Mouse (Mus musculus) frontal cortex, postnatal 25 days (tissue): ENCODE measurements at regions not wholly inside any gene's neighbourhood (a gene's known extent, or its start where the extent isn't known, plus 50 kb on each side); places are given as distances from the start of the nearest gene placed in this dataset.

Experiments used
- DNase-seq, 2 experiments: peaks; one replicate each; pipeline ENCODE4 v3.0.0; 2022; ENCODE audit warnings: low spot score in 2 of 2

GRCm38 (mm10) chr6:147832521-147832920, 214.5 kb upstream of the Far2 start:
- no peak for DNase-seq

- no peak for DNase-seq
Measured at GRCm38 (mm10) chr6:147833501-147833900, 213.6 kb upstream of the Far2 start.

GRCm38 (mm10) chr6:147838846-147839245, 208.2 kb upstream of the Far2 start:
- no peak for DNase-seq

- no peak for DNase-seq
Measured at GRCm38 (mm10) chr6:147849988-147850387, 197.1 kb upstream of the Far2 start.

- DNase-seq: no peak
Measured at GRCm38 (mm10) chr6:147861116-147861515, 185.9 kb upstream of the Far2 start.

GRCm38 (mm10) chr6:147871033-147871432, 176.0 kb upstream of the Far2 start:
- no peak for DNase-seq

- DNase-seq: no peak
Measured at GRCm38 (mm10) chr6:147873173-147873572, 173.9 kb upstream of the Far2 start.

GRCm38 (mm10) chr6:147878485-147878884, 168.6 kb upstream of the Far2 start:
- DNase-seq: no peak

GRCm38 (mm10) chr6:147885902-147886301, 161.2 kb upstream of the Far2 start:
- DNase-seq: no peak

- no peak for DNase-seq
Measured at GRCm38 (mm10) chr6:147919697-147920096, 127.4 kb upstream of the Far2 start.

- DNase-seq: no peak
Measured at GRCm38 (mm10) chr6:147921091-147921490, 126.0 kb upstream of the Far2 start.

- no peak for DNase-seq
Measured at GRCm38 (mm10) chr6:147922506-147922905, 124.6 kb upstream of the Far2 start.

GRCm38 (mm10) chr6:147923246-147923645, 123.8 kb upstream of the Far2 start:
- DNase-seq: no peak

GRCm38 (mm10) chr6:147928951-147929350, 118.1 kb upstream of the Far2 start:
- no peak for DNase-seq

GRCm38 (mm10) chr6:147944020-147944419, 103.0 kb upstream of the Far2 start:
- DNase-seq: no peak

- DNase-seq: no peak
Measured at GRCm38 (mm10) chr6:147944940-147945676, 102.0 kb upstream of the Far2 start.

- DNase-seq: no peak
Measured at GRCm38 (mm10) chr6:147947997-147948396, 99.1 kb upstream of the Far2 start.

- DNase-seq: no peak
Measured at GRCm38 (mm10) chr6:147951642-147952041, 95.4 kb upstream of the Far2 start.

GRCm38 (mm10) chr6:147953058-147953679, 93.9 kb upstream of the Far2 start:
- DNase-seq: no peak

GRCm38 (mm10) chr6:147953753-147954152, 93.3 kb upstream of the Far2 start:
- DNase-seq: no peak

- no peak for DNase-seq
Measured at GRCm38 (mm10) chr6:147954253-147954652, 92.8 kb upstream of the Far2 start.

- no peak for DNase-seq
Measured at GRCm38 (mm10) chr6:147954967-147955830, 91.9 kb upstream of the Far2 start.

- DNase-seq: no peak
Measured at GRCm38 (mm10) chr6:147964739-147965138, 82.3 kb upstream of the Far2 start.
